Mouse (Mus musculus): Measurements from ENCODE around the gene Gm20388.

GRCm38 (mm10) chr8:120368814-120369649 is 458.4 kb downstream of the Gm20388 start:
- TF ChIP-seq CTCF (IDR thresholded peaks at IDR 0.05; ENCODE audit: low read depth), result peak; percentile 72
- no peak for TF ChIP-seq EP300 (optimal IDR thresholded peaks at IDR 0.05)
